Mouse (Mus musculus) kidney, adult 8-10 months (tissue): ENCODE results near the gene Cacna2d2.

Experiments used
- DNase-seq, 2 experiments: peaks; one replicate each; pipeline ENCODE4 v3.0.0; 2022

Cacna2d2 gene

DNA sequence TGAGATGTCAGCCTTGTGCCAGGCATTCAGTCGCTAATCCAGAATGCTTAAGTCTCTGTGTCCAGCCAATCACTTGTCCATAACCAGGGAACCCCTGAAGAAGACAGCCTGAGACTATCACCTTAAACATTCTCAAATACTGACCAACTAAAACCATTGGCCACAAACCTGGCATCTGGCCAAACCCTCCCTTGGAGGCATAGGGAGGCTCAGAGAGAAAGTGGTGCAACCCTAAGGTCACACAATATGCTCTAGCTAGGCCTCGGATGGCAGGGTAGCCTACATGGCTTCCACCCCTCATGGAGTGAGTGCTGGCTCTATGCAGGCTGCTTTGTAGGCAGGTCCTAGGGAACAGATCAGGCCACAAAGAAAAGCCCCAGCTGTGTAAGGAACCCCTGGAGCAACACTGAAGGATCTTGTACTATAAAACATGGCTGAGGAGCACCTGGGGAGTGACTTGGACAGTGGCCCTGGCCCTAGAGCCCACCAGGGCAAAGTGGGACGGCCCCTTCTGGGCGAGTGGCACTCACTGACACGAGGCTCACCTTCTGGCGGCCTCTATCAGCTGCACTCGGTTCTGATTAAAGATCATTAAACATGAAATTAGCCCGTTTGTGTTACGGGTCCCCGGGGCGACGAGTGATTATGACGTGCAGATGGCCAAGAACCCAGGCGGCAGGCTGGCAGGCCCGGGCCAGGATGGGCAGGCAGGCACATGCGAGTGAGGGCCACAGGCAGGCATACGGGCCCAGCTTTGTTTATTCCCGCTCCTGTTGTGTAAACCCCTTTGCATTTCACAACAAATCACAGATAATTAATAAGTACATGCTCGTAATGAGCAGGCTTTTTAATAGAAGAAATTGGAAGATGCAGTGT is 105.5 kb downstream of the Cacna2d2 start:
- DNase-seq, result no peak

DNA sequence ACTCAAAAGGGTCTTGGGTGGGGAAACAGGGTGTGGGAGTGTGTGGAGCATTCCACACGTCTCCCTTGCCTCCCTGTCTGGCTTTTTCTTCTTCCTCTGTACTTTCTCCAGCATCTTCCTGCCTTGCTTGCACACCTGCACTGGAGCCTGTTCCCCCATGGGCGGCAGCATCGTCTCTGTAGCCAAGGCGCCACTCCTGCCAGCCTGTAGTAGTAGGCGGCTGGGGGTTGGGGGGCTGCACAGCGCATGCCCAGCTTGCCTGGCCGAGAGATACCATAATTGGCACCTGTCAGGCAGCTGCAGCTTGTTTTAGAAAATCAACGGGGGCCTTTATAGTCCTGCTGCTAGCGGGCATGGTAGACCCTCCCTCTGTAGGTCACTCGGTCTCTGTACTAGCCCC is 108.9 kb downstream of the Cacna2d2 start:
- no peak for DNase-seq

DNA sequence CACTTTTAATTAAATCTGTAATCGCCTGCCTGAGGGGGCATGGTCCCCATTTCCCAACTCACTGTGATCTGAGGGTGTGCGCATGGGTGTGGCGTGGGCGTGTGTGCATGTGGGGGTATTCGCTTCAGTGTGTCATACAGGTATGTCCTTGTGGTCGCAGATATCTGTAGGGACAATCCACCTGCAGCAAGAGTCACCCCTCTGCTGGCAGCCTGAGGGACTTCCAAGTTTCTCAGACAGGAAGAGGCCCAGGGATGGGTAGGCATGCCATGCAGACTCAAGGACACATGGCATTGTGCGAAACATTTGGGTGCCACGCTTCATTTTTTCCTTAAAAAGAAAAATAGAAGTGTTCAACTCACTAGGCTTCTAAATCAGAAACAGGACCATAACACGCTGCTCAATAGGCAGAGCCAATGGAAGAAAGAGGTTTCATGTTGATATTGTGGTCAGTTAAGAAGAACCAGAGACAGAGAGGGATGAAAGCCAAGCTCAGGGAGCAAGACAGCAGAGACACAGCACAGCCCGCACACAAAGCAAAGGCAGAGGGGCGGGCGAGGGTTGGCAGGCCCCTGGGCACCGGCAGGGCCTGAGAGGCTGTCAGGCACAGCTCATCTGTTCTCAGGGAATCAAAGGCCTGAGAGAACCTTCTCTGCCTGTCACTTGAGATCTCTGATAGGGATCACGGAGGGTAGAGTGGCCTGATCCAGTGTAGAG is 111.1 kb downstream of the Cacna2d2 start:
- no peak for DNase-seq

DNA sequence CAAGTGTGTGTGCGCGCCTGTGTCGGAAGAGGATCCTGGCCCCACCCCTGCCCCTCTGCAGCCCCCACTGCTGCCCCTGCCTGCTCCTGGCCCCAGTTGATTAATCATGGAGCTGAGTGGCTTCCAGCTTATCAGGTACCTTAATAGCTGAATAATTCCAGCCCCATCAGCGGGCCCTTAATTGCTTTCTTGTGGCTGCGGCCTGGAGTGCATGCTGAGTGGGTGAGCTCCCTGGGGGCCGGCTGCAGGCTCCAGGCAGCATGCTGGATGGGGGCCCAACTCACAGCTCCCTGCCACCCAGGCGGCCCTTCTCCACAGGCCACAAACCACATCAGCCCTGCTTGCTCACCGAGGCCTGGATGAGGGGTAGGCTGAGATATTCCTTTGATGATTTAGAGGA is 112.0 kb downstream of the Cacna2d2 start:
- DNase-seq, result no peak

DNA sequence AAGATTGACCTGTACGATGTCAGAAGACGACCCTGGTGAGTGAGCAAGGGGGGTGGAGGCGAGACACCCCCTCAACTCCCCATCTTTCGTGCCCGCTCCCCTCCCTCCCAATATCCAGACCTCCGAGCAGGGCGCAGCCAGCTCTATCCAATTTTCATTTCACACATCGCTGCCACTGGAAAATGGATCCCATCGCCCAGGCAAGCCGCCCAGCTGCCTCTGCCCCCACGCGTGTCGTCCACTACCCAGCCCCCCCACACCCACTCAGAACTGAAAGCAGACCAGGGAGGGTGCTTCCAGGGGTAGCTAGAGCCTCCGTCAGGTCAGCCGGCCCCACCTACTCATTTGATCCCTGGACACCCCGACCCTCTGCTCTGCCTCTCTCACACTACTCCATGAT is 112.9 kb downstream of the Cacna2d2 start:
- no peak for DNase-seq

DNA sequence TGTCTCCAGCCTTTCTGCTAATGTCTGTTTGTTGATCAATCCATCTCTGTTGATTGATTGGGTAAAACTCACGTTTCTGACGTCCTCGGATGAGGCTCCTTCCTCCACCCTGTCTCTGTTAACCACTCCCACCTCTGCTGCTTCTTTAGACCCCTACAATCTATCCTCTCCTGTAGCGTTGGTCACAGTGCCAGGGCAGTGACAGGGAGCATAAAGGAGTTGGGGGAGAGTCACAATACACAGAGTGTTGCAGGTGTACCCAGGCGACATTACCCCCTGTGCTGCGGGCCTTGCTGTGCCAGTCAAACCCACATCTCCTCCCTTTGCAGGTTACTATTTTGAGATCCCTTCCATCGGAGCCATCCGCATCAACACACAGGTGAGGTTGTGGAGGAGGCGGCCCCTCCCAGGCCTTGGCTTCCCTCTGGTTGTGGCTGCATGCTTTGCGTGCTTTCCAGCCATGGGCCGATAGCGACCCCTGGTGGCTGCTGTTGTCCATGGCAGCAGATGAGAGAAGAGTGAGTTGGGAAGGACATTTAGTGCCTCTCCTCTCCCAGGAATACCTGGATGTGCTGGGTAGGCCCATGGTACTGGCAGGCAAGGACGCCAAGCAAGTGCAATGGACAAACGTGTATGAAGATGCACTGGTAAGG is 115.0 kb downstream of the Cacna2d2 start:
- peak; percentile 59 to 84 for DNase-seq

DNA sequence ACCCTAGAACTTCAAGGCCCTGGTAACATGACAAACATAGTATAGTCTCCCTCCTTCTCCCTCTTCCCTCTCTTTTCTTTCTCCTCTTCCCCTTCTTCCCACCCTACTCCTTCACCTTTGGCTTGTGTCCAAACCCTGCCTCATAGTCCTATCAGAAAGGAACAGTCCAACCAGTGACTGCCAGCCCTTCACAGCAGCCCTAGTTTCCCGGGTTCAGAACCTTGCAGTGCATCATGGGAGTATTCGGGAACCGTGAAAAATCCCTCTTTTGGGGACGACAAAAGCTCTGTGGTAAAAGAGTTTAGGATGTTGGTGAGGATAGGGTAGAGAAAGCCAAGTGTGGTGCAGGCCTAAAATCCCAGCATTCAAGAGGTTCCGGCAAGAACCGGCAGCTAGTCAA is 120.9 kb downstream of the Cacna2d2 start:
- DNase-seq, result no peak

DNA sequence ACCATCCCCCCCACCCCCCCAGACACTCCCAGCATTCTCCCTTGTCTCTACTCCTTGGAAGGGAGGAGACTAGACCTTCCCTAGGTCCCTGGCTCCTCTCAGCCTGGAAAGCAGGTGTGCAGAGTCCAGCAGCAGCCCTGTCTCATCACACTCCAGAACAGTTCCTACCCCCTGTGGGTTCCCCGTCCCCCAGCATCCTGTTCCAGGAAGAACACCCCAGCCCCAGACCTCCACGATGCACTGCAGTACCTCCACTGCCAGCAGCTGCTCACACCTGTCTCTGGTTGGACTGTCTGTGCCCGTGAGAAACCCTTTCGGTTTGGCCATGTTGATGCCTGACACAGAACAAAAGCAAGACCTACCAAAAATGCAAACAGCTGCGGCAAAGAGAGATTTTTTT is 121.8 kb downstream of the Cacna2d2 start:
- DNase-seq, result no peak

DNA sequence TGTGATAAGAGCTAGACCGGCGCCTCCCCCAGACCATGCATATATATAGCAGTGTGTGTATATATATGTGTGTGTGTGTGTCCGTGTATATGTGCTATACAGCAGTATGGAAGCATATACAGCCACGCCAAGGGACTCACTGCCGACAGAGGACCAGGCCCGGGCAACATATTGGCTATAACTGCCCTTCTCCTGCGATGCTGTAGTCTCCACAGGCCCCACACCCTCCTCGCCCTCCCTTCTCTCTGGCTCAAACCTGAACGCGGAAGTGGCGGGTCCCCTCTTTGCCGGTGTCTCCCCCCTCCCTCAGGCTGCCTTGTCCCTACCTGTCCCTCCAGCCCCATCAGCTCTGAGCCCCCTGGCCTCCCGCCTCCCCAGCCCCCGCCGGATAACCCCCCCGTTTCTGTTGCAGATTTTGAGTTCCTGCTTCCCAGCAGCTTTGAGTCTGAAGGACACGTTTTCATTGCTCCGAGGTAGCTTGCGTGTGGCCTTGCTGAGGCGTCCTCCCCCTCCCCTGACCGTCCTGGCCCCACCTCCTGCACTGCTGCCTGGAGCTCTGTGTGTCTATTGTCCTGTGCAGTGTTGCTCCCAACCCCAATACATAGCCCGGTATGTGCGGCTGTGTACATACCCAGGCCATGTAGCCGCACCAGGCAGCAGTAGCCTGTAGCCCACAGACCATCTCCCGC is 122.4 kb downstream of the Cacna2d2 start:
- DNase-seq, result no peak

DNA sequence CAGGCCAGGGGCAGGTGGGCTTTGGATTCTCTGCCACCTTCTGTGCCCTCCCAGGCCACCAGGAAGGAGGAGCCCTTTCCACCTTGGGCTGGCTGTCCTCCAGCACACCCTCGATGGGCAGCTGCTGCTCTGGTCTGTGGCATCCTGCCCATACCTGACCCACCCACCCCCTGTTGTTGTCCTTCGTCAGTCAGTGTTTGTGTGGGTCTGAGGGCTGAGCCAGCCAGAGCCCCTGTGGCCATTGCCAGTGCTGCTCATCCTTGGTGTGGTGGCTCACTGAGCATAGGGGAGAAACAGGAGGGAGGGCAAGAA is 122.9 kb downstream of the Cacna2d2 start:
- DNase-seq, result no peak

DNA sequence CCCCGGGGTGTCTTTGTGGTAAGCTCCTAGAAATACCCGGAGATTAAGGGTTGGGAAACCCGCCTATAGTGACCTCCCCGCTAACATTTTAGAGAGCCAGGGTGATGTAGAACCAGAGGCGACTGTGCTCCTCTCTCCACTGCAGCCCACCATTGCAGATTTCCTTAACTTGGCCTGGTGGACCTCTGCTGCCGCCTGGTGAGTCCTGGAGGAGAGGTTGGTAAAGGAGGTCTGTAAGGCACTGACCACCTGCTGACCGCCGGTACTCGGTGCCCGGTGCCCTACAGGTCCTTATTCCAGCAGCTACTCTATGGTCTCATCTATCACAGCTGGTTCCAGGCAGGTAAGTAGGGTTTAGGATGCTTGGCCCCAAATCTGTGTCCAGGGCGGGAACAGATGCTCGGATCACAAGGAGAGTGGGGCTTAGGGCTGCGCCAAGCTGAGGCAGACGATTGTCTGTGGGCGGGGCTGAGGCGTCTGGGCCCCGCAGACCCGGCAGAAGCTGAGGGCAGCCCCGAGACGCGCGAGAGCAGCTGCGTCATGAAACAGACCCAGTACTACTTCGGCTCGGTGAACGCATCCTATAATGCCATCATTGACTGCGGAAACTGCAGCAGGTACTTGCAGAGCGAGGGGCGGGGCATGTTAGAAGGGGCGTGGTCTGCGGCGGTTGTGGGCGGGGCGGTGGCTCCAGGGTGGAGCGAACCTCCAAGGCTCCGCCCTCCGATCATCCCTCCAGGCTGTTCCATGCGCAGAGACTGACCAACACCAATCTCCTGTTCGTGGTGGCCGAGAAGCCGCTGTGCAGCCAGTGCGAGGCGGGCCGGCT is 127.0 kb downstream of the Cacna2d2 start:
- peak; percentile 76 to 83 for DNase-seq

DNA sequence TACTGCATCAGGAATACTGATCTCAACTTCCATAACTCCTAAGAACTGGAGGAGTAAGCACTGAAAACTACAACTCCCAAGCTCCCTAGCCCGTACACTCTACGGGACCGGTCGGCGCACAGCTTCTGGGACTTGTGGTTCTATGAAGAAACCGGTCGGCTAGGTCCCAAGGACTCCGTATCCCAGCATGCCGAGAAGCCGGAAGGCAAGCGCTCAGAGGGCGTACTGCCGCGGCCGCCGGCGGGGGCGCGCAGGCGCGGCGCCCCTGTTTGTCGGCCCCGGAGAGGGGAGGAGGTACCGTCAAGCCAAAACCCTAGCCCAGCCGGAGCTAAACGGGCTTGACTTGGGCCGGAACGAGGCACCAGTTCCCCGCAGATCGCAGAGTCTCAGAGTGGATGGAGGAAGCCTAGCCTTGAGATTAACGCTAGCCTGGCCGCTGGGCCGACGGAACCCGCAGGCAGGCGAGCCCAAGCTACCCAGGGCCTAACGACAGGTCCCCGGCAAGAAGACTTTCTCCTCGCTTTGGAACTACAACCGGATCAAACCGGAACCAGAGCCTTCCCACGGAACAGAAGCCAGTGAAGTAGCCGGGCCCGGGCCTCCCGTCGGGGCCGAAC is 134.5 kb downstream of the Cacna2d2 start, which contains the start of gene Tmem115:
TSS of gene Tmem115 (plus strand) at position 155 of the 617 bp plus-strand sequence.
- peak; percentile 95 to 97 for DNase-seq

DNA sequence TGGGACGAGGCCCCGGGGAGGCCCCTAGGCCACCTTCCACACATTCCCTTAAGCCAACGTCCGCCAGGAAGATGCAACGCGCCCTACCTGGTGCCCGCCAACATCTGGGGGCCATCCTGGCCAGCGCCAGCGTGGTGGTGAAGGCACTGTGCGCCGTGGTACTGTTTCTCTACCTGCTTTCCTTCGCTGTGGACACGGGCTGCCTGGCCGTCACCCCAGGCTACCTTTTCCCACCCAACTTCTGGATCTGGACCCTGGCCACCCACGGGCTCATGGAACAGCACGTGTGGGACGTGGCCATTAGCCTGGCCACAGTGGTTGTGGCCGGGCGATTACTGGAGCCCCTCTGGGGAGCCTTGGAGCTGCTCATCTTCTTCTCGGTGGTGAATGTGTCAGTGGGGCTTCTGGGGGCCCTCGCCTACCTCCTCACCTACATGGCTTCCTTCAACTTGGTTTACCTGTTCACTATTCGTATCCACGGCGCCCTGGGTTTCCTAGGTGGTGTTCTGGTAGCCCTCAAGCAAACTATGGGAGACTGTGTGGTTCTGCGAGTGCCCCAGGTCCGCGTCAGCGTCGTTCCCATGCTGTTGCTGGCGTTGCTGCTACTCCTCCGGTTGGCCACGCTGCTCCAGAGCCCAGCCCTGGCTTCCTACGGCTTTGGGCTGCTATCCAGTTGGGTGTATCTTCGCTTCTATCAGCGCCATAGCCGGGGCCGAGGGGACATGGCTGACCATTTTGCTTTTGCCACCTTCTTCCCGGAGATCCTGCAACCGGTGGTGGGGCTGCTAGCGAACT is 135.2 kb downstream of the Cacna2d2 start:
- no peak for DNase-seq

DNA sequence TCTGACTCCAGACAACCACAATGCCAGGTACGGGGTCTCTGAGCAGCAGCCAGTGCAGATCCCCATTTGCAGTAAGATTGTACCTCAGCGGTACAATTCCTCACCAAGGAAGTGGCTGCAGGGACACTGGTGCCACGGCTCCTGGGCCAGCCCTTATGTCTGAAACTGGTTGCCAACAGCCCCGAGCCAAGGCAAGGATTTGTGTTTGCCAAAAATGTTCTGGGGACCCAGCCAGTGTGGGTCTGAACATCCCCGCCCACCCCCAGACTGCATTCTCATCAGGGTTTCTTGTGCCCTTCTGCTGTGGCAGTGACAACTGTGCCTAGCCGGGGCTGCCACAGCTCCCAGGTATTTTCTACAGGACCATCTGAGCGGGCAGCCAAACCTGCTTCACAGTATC is 138.8 kb downstream of the Cacna2d2 start:
- no peak for DNase-seq

DNA sequence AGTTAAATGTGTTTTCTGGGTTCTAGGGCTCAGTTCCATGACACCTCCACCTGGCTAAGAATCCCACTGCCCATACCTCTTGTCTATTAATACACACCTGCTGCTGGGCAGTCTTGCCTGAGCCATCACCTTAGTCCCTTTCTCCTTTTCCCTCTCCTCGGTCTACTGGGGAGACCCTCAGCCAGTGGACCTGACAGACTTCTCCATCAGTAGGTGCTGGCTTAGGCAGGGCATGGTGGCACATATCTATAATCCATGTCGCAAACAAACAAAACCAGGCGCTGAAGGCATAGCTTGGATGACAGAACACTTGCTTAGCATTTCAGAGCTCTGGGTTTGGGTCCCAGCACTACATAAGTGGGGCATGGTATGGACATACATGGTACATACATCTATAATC is 139.3 kb downstream of the Cacna2d2 start:
- no peak for DNase-seq

DNA sequence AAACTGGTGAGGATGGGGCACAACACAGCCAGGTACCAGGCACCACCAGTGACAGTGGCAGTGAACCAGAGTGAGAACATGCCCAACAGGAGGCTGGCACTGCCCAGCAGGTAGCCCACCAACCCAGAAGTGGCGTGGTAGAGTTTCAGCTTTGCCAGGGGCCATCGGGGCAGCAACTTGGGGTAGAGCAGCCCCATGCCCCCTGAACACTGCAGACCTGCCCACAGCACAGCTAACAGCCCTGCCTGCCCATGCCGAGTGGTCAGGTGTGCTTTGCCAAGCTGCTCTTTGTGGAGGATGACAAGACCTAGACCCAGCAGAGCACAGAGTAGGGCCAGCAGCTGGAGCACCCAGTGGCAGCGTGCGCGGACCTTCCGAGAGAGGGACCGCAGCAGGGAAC is 140.5 kb downstream of the Cacna2d2 start:
- DNase-seq, result no peak

DNA sequence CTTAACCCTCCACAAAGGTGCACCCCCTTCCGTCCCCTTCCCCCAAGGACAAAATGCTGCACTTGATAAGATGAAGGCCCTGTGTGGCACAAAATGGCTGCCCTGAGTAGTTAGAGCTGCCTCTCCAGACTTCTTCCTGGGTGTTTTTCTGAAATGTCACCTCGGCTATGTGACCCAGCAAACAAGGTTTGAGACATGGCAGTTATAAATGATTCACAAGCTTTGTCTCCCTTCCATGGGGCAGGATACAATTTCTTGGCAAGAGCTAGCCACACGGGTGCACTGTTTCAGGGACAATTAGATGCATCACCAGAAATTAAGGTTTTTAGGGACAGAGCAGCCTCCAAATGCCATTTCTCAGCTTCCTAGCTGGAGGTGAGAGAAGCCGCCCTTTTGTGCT is 141.0 kb downstream of the Cacna2d2 start:
- DNase-seq, result no peak

DNA sequence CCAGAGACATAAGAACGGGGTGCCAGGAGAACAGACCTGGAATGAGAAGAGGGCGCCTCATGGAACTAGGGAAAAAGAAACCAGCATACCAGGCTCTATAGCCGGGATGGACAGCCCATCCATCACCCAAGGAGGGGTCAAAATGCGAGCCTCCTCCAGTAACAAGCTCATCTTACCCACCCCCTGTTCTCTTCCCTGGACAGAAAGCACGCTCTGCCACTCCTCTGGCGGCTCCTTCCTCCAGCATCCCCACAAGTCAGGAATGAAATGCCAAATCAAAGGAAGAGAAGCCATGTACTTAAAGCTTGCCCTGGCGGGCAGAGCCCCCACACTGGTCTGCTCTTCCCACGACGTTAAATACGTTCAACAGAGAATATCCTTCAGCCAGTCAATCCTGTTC is 141.6 kb downstream of the Cacna2d2 start:
- DNase-seq, result no peak

DNA sequence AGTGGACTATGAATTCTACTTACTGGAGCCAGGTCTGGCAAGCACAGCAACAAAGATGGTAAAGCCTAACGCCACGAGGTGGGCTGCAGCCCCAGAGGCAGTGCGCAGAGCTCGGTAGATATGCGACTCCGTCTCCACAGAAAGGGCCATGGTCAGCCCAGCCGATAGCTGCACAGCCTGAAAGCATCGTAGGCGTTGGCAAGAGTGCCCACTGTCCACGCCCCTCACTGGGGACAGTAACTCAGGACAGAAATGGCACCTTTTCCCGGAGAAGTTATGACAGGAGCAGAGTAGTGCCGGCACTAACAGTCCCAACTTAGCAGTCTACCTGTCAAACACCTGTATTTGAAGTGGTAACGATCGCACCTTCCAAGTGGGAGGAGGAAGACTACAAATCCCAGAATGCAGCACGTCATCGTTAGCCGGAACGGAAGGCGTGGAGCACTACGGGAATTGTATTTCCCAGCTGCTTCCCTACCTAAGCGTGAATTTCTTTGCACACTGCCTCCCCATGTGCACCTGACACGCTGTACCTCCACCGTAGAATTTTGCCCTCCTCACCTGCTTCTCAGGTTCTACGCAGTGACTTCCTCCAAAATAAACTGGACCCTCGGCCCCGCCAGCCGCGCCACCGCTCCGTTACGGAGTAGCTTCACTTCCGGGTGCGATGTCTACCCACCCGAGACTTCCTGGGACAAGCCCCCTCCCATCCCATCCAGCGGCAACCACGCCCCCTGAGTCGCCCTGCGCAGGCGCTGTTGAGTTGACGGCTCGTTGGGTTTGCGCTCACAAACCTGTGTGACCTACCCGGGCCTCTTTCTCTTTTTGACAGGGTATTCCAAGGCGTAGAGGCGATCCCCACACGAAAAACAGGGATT is 142.3 kb downstream of the Cacna2d2 start, which contains the start of the genes Cyb561d2 and Nprl2:
TSS of gene Cyb561d2 (minus strand) at position 720 of the 878 bp plus-strand sequence.
TSS of gene Nprl2 (plus strand) at position 753 of the 878 bp plus-strand sequence.
- DNase-seq, result peak; percentile 95

DNA sequence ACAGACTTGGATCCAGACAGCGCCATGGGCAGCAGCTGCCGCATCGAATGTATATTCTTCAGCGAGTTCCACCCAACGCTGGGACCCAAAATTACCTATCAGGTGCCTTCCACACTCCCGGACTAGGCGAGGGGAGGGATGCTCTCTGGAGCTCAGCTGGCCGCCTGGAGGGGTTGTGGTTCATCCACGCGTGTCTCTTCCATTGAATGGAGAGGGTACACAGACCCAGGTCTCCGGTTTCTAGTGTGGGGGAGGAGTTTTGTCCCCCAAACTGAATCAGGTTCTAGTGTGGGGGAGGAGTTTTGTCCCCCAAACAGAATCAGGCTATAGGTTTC is 142.9 kb downstream of the Cacna2d2 start:
- DNase-seq, result no peak
